In genomic region chr7:125888373-125888772, GRCm38 (mm10) we compare ENCODE assay signal across 8 mouse cellular contexts.
A peak's percentile ranks its signal among the peaks of the same experiment; 100 is the strongest.
DNase-seq lines count a peak whose midpoint lies in the region; ATAC-seq and TF ChIP-seq lines count a peak whose summit lies in the region.
"Had no signal": no experiment of that assay in that cellular context is flagged by ENCODE, and none has a peak within 500 bp of the region (broad histone marks: within the 10 kb centered on the region; RNA-seq: fewer than 3 reads in every experiment).

No protein-coding gene starts in this region.

- H3K27me3 ChIP-seq in kidney, adult 2 months (replicated peaks; ENCODE audit: control insufficient read depth, insufficient read depth, low read length): no peaks in the 10 kb centered on the region
- no peaks in the 10 kb centered on the region for H3K27me3 ChIP-seq in lung, postnatal 0 days (replicated peaks; ENCODE audit: insufficient read depth, low read length)

- no peaks in the 10 kb centered on the region for H3K36me3 ChIP-seq in kidney, adult 2 months (ENCODE audit: control insufficient read depth, insufficient read depth, low read length)
- no peaks in the 10 kb centered on the region for H3K36me3 ChIP-seq in lung, postnatal 0 days (ENCODE audit: insufficient read depth, low read length)
- H3K36me3 ChIP-seq: liver, embryonic 15.5 days had no signal

- peak; percentile 62 for ATAC-seq in lung, postnatal 0 days
- no peak for ATAC-seq in monocyte, adult 5-6 weeks (replicated peaks; ENCODE audit: insufficient number of reproducible peaks, low FRiP score, low TSS enrichment, poor library complexity, severe bottlenecking)

- no peak overlapping the region for H3K4me2 ChIP-seq in lung, postnatal 0 days (replicated peaks; ENCODE audit: low read depth, low read length)
- H3K4me2 ChIP-seq: liver, embryonic 15.5 days had no signal

- no peaks in the 10 kb centered on the region for H3K9me3 ChIP-seq in lung, postnatal 0 days (ENCODE audit: low read length)
- H3K9me3 ChIP-seq: liver, embryonic 15.5 days had no signal

- TF ChIP-seq CTCF in kidney, adult 2 months (conservative IDR thresholded peaks at IDR 0.05; ENCODE audit: insufficient read depth, insufficient read length, low read depth, low read length): no peak
- peak; percentile 42 for TF ChIP-seq CTCF in lung, postnatal 0 days (IDR thresholded peaks at IDR 0.05)

- TF ChIP-seq POLR2A in kidney, adult 2 months (IDR thresholded peaks at IDR 0.05; ENCODE audit: low read depth, low read length): no peak

- WGBS in kidney, adult 2 months: 42% methylated on average over 12 of the region's 12 CpGs
- WGBS in lung, postnatal 0 days: 41% methylated on average over 12 of the region's 12 CpGs

- no peak overlapping the region for H3K27ac ChIP-seq in kidney, adult 2 months (ENCODE audit: insufficient read depth, low read depth, low read length)
- no peak overlapping the region for H3K27ac ChIP-seq in lung, postnatal 0 days (ENCODE audit: low read length)
- H3K27ac ChIP-seq: liver, embryonic 15.5 days had no signal

- H3K9ac ChIP-seq in lung, postnatal 0 days (replicated peaks; ENCODE audit: low read depth): no peak overlapping the region
- H3K9ac ChIP-seq: liver, embryonic 15.5 days had no signal

- peak; percentile 9 for DNase-seq in kidney, adult 2 months
- no peak for DNase-seq in kidney, adult 11 months
- DNase-seq in gastrocnemius, adult 18-20 months (ENCODE audit: low spot score): peak; percentile 49
- peak; percentile 82 to 91 for DNase-seq in layer of hippocampus, adult 18-20 months (ENCODE audit: low spot score in 2 of 2)
- DNase-seq in lung, postnatal 0 days (ENCODE audit: low spot score): peak; percentile 79
- no peak for DNase-seq in embryo, embryonic 10 days (ENCODE audit: low spot score)

- no peak for TF ChIP-seq EP300 in lung, postnatal 0 days (IDR thresholded peaks at IDR 0.05)

- H3K4me1 ChIP-seq in kidney, adult 2 months (ENCODE audit: control insufficient read depth, insufficient read depth, low read length): no peaks in the 10 kb centered on the region
- H3K4me1 ChIP-seq in lung, postnatal 0 days (ENCODE audit: insufficient read depth, low read depth, low read length): peaks cover 3% of the 10 kb centered on the region; the same call in 1 of the 2 replicates
- H3K4me1 ChIP-seq: liver, embryonic 15.5 days had no signal

- H3K4me3 ChIP-seq in kidney, adult 2 months (ENCODE audit: insufficient read depth, low read depth, low read length): no peak overlapping the region
- H3K4me3 ChIP-seq in lung, postnatal 0 days (ENCODE audit: low read depth, low read length): no peak overlapping the region
- H3K4me3 ChIP-seq: liver, embryonic 15.5 days had no signal

Comparison
In these comparisons a context has a peak if more than half of its experiments do, and no peak if none do; other contexts are left out.
1. DNase-seq: peak in kidney, adult 2 months (single experiment), gastrocnemius, adult 18-20 months (single experiment), layer of hippocampus, adult 18-20 months (2 of 2) and lung, postnatal 0 days (single experiment); none in kidney, adult 11 months (single experiment) and embryo, embryonic 10 days (single experiment).